In genomic region chr2:37789995-37790394, GRCm38 (mm10) we compare ENCODE assay signal across 22 mouse cellular contexts. TPM values are rescaled to one million over a fixed set of nuclear protein-coding genes. Genes with fewer than 3 reads are reported as not detected.
A peak's percentile ranks its signal among the peaks of the same experiment; 100 is the strongest.
DNase-seq lines count a peak whose midpoint lies in the region; TF ChIP-seq lines count a peak whose summit lies in the region.
"Had no signal": no experiment of that assay in that cellular context is flagged by ENCODE, and none has a peak within 500 bp of the region (broad histone marks: within the 10 kb centered on the region; RNA-seq: fewer than 3 reads in every experiment).

No protein-coding gene starts in this region.

- no peak overlapping the region for H3K27ac ChIP-seq in cerebellum, adult 2 months (ENCODE audit: insufficient read depth, low read length)
- H3K27ac ChIP-seq: embryonic facial prominence, embryonic 10.5 days; embryonic facial prominence, embryonic 13.5 days; forebrain, embryonic 12.5 days; forebrain, embryonic 15.5 days; heart, adult 2 months; heart, embryonic 10.5 days; heart, embryonic 13.5 days; hindbrain, embryonic 12.5 days; hindbrain, embryonic 15.5 days had no signal

- H3K27me3 ChIP-seq in cerebellum, adult 2 months (ENCODE audit: control insufficient read depth, insufficient read depth, low read length), result no peaks in the 10 kb centered on the region
- H3K27me3 ChIP-seq: forebrain, embryonic 15.5 days had no signal

- peaks cover 38% of the 10 kb centered on the region for H3K4me1 ChIP-seq in cerebellum, adult 2 months (ENCODE audit: control insufficient read depth, insufficient read depth, low read length)

- TF ChIP-seq CTCF in cerebellum, adult 2 months (IDR thresholded peaks at IDR 0.05; ENCODE audit: borderline replicate concordance, insufficient read depth, low read depth, low read length), result no peak

- WGBS in cerebellum, adult 2 months, result 53% methylated on average over 10 of the region's 10 CpGs

- peak; percentile 51 to 61 for DNase-seq in cerebellum, adult 2 months
- no peak for DNase-seq in cerebellum, postnatal 4 days (ENCODE audit: low spot score in 2 of 2)
- peak; percentile 62 for DNase-seq in cerebellum, adult 9-10 months
- DNase-seq in cerebellum, postnatal 25 days, result peak; percentile 52 to 61
- no peak for DNase-seq in embryo, embryonic 10 days (ENCODE audit: low spot score)
- DNase-seq in adrenal gland, adult (ENCODE audit: inconsistent age in 2 of 2, low spot score in 1 of 2), result no peak
- DNase-seq: adrenal gland, postnatal 10 days; adrenal gland, postnatal 36 days; gastrocnemius, postnatal 10 days; gastrocnemius, postnatal 36 days; heart, adult 2 months; heart, postnatal 14 days; kidney, adult 2 months had no signal

- no peak for TF ChIP-seq POLR2A in cerebellum, adult 2 months (IDR thresholded peaks at IDR 0.05; ENCODE audit: borderline replicate concordance, insufficient read depth, low read length)

- no peak overlapping the region for H3K4me3 ChIP-seq in cerebellum, adult 2 months (replicated peaks; ENCODE audit: insufficient read depth, low read depth, low read length)
- H3K4me3 ChIP-seq: embryonic facial prominence, embryonic 10.5 days; embryonic facial prominence, embryonic 13.5 days; erythroblast, embryonic 14.5 days; forebrain, embryonic 12.5 days; forebrain, embryonic 15.5 days; heart, adult 2 months; heart, embryonic 10.5 days; heart, embryonic 13.5 days; hindbrain, embryonic 12.5 days; hindbrain, embryonic 15.5 days had no signal

RNA-seq across cellular contexts. Expression of gene Crb2, which starts 13.9 kb away (rescaled TPM):
- 1.1 and 1.4 TPM in 2 replicates for polyA plus RNA-seq in cerebellum, adult 2 months (2012; rRNA removed)
- polyA plus RNA-seq: erythroblast, embryonic 14.5 days had no signal

Comparison
In these comparisons a context has a peak if more than half of its experiments do, and no peak if none do; other contexts are left out.
1. DNase-seq: peak in cerebellum, adult 2 months (2 of 2), cerebellum, adult 9-10 months (single experiment) and cerebellum, postnatal 25 days (2 of 2); none in cerebellum, postnatal 4 days (0 of 2), embryo, embryonic 10 days (single experiment) and adrenal gland, adult (0 of 2).